Mouse (Mus musculus) adrenal gland, postnatal 14 days (tissue): ENCODE measurements around the gene Kctd13. TPM values are rescaled to one million over a fixed set of nuclear protein-coding genes. Genes with fewer than 3 reads are reported as not detected.
"Not testable (repeated sequence)": the region's sequence is repeated elsewhere in the genome, so short reads cannot be mapped to it uniquely, and the experiment has no call there.

ENCODE experiments used
- DNase-seq: peaks from one replicate; pipeline ENCODE4 v3.0.0; 2021; ENCODE audit warnings: mixed read lengths
- long read RNA-seq, 2 experiments: library from polyadenylated mRNA; stranded (forward); transcript quantifications; one replicate each; pipeline ENCODE4 v2.0.0; 2021
- total RNA-seq: library from RNA; stranded (reverse); gene quantifications from 2 replicates; pipeline ENCODE4 v1.2.3, GENCODE M21; 2021

Gene Kctd13
- 20.2 and 24.7 TPM in 2 replicates for total RNA-seq
- long read RNA-seq, experiment 1, transcript Kctd13-201 (6 exons, 1,676 nt), result major isoform, 62 of 67 reads
- long read RNA-seq, experiment 1, partial matches to known transcripts, result 4 of 67 reads
- long read RNA-seq, experiment 1, other reads (novel, unspliced or antisense), result 1 of 67 reads
- long read RNA-seq, experiment 2, transcript Kctd13-201 (6 exons, 1,676 nt), result major isoform, 35 of 38 reads
- long read RNA-seq, experiment 2, partial matches to known transcripts, result 1 of 38 reads
- long read RNA-seq, experiment 2, other reads (novel, unspliced or antisense), result 1 of 38 reads

GRCm38 (mm10) chr7:126928384-126929037 is at the start of gene Kctd13:
Gene Kctd13 (plus strand): TSS chr7:126928879.
- DNase-seq, result peak; percentile 97

GRCm38 (mm10) chr7:126881040-126881439 is 47.6 kb upstream of the Kctd13 start:
- no peak for DNase-seq

GRCm38 (mm10) chr7:126883731-126884181 is 44.9 kb upstream of the Kctd13 start:
- DNase-seq, result no peak

- DNase-seq, result peak; percentile 99
Measured at GRCm38 (mm10) chr7:126884286-126885164, 44.2 kb upstream of the Kctd13 start, which contains the start of gene Taok2. Gene Taok2 (minus strand): TSS chr7:126884703.

GRCm38 (mm10) chr7:126887281-126887680 is 41.4 kb upstream of the Kctd13 start:
- no peak for DNase-seq

- DNase-seq, result peak; percentile 43
Measured at GRCm38 (mm10) chr7:126888852-126889251, 39.8 kb upstream of the Kctd13 start.

- DNase-seq, result no peak
Measured at GRCm38 (mm10) chr7:126896912-126897311, 31.8 kb upstream of the Kctd13 start.

- no peak for DNase-seq
Measured at GRCm38 (mm10) chr7:126897390-126898101, 31.1 kb upstream of the Kctd13 start.

GRCm38 (mm10) chr7:126898102-126898990 is 30.3 kb upstream of the Kctd13 start:
- DNase-seq, result peak; percentile 100

GRCm38 (mm10) chr7:126899781-126900180 is 28.9 kb upstream of the Kctd13 start:
- not testable (repeated sequence) for DNase-seq

- no peak for DNase-seq
Measured at GRCm38 (mm10) chr7:126905590-126905989, 23.1 kb upstream of the Kctd13 start.

- no peak for DNase-seq
Measured at GRCm38 (mm10) chr7:126914844-126915243, 13.8 kb upstream of the Kctd13 start.

- DNase-seq, result peak; percentile 29
Measured at GRCm38 (mm10) chr7:126918356-126918755, 10.3 kb upstream of the Kctd13 start.

- peak; percentile 37 for DNase-seq
Measured at GRCm38 (mm10) chr7:126919973-126920372, 8.7 kb upstream of the Kctd13 start.

- DNase-seq, result no peak
Measured at GRCm38 (mm10) chr7:126921563-126921962, 7.1 kb upstream of the Kctd13 start.

- DNase-seq, result peak; percentile 58
Measured at GRCm38 (mm10) chr7:126922624-126923060, 6.0 kb upstream of the Kctd13 start, which contains the start of gene Tmem219. Gene Tmem219 (minus strand): TSS chr7:126922917.

GRCm38 (mm10) chr7:126923999-126924398 is 4.7 kb upstream of the Kctd13 start:
- DNase-seq, result no peak

- no peak for DNase-seq
Measured at GRCm38 (mm10) chr7:126926299-126926698, 2.4 kb upstream of the Kctd13 start.

GRCm38 (mm10) chr7:126929046-126929445 is 367 bp downstream of the Kctd13 start:
- DNase-seq, result peak; percentile 59

GRCm38 (mm10) chr7:126932652-126933051 is 4.0 kb downstream of the Kctd13 start:
- DNase-seq, result no peak

- no peak for DNase-seq
Measured at GRCm38 (mm10) chr7:126941171-126941570, 12.5 kb downstream of the Kctd13 start.
